Mouse (Mus musculus) small intestine, adult 2 months (tissue): ENCODE measurements around the gene Plxnb1.

Source experiments
- CTCF ChIP-seq: fragments of 200-500 bp; IDR thresholded peaks from 2 replicates; pipeline ENCODE4 v1.5.1; 2012; ENCODE audit warnings: low read depth, mild to moderate bottlenecking, control low read depth, inconsistent platforms, low read length, moderate library complexity, mixed read lengths; ENCODE audit not compliant: insufficient replicate concordance, insufficient read length; ENCODE audit errors: extremely low read depth
- POLR2A ChIP-seq: fragments of 200-500 bp; IDR thresholded peaks from 2 replicates; pipeline ENCODE4 v1.6.1; 2012; ENCODE audit warnings: low read depth, mild to moderate bottlenecking, control low read depth, inconsistent platforms, low read length, moderate library complexity

DNA sequence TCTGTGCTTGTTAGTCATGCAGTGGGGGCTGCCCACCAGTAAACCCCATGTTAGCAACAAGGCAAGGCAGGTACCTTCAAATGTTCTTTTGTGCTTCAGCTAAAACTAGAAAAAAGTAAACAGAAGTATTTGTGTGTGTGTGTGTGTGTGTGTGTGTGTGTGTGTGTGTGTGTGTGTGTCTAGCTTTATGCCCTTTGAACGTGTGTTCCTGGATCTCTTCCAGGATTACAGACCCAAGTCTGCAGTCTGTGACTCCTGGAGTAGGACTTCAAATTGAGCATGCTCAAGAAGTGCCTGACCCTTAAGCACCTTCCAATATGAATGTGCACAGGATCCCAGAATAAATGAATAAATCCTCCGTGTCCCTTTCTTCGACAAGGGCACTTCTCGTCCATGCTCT is 31.9 kb downstream of the Plxnb1 start:
- TF ChIP-seq POLR2A (no peak), CTCF (no peak)
